Mouse (Mus musculus) brain, embryonic 18.5 days (tissue): ENCODE measurements at regions not wholly inside any gene's neighbourhood (a gene's known extent, or its start where the extent isn't known, plus 50 kb on each side); places are given as distances from the start of the nearest gene placed in this dataset.

Source experiments
- DNase-seq: peaks from one replicate; pipeline ENCODE4 v3.0.0-alpha.2; 2012; ENCODE audit warnings: low read depth, low spot score

GRCm38 (mm10) chr14:76822766-76823325, 213.7 kb upstream of the Ccdc122 start:
- DNase-seq = no peak

GRCm38 (mm10) chr14:76821892-76822291, 214.7 kb upstream of the Ccdc122 start:
- no peak for DNase-seq

- no peak for DNase-seq
These were observed 215.1 kb upstream of the Ccdc122 start for GRCm38 (mm10) chr14:76821484-76821883.

- DNase-seq = no peak
These were observed 215.6 kb upstream of the Ccdc122 start for GRCm38 (mm10) chr14:76820989-76821388.

- DNase-seq = peak; percentile 46
These were observed 216.9 kb upstream of the Ccdc122 start for GRCm38 (mm10) chr14:76819690-76820089.

GRCm38 (mm10) chr14:76818256-76819010, 218.1 kb upstream of the Ccdc122 start:
- no peak for DNase-seq

GRCm38 (mm10) chr14:76817189-76817772, 219.3 kb upstream of the Ccdc122 start:
- no peak for DNase-seq

- DNase-seq = no peak
These were observed 219.9 kb upstream of the Ccdc122 start for GRCm38 (mm10) chr14:76816666-76817065.

- DNase-seq = no peak
These were observed 224.3 kb upstream of the Ccdc122 start for GRCm38 (mm10) chr14:76812155-76812875.

- no peak for DNase-seq
These were observed 225.6 kb upstream of the Ccdc122 start for GRCm38 (mm10) chr14:76810697-76811589.

- no peak for DNase-seq
These were observed 226.5 kb upstream of the Ccdc122 start for GRCm38 (mm10) chr14:76810041-76810440.

- DNase-seq = no peak
These were observed 227.2 kb upstream of the Ccdc122 start for GRCm38 (mm10) chr14:76809411-76809810.

- DNase-seq = no peak
These were observed 231.3 kb upstream of the Ccdc122 start for GRCm38 (mm10) chr14:76805151-76805785.

- no peak for DNase-seq
These were observed 232.0 kb upstream of the Ccdc122 start for GRCm38 (mm10) chr14:76804447-76805150.

GRCm38 (mm10) chr14:76800181-76800580, 236.4 kb upstream of the Ccdc122 start:
- DNase-seq = no peak

GRCm38 (mm10) chr14:76799741-76800140, 236.8 kb upstream of the Ccdc122 start:
- DNase-seq = no peak

GRCm38 (mm10) chr14:76798925-76799428, 237.6 kb upstream of the Ccdc122 start:
- no peak for DNase-seq

GRCm38 (mm10) chr14:76798488-76798887, 238.1 kb upstream of the Ccdc122 start:
- no peak for DNase-seq

GRCm38 (mm10) chr14:76797518-76797917, 239.1 kb upstream of the Ccdc122 start:
- DNase-seq = no peak
